8 mouse cellular contexts compared by ENCODE assay signal in genomic region chr10:80656130-80656862, GRCm38 (mm10). TPM values are rescaled to one million over a fixed set of nuclear protein-coding genes. Genes with fewer than 3 reads are reported as not detected.
DNase-seq lines count a peak whose midpoint lies in the region; ATAC-seq and TF ChIP-seq lines count a peak whose summit lies in the region.

No protein-coding gene starts in this region.

- peak overlapping the region; percentile 94 for H3K4me2 ChIP-seq in hindbrain, postnatal 0 days (ENCODE audit: low read depth, low read length)

- under 1% methylated on average over 64 of the region's 72 CpGs for WGBS in hindbrain, postnatal 0 days

- peak; percentile 89 for ATAC-seq in hindbrain, postnatal 0 days
- ATAC-seq in megakaryocyte, adult 5-6 weeks (ENCODE audit: poor library complexity, severe bottlenecking), result peak; percentile 90

- no peak for TF ChIP-seq CTCF in hindbrain, postnatal 0 days (IDR thresholded peaks at IDR 0.05; ENCODE audit: low read depth)
- no peak for TF ChIP-seq CTCF in left cerebral cortex, adult 2 months (IDR thresholded peaks at IDR 0.05)

- no peaks in the 10 kb centered on the region for H3K27me3 ChIP-seq in hindbrain, postnatal 0 days (ENCODE audit: insufficient read depth, low read length)

- H3K4me3 ChIP-seq in hindbrain, postnatal 0 days (ENCODE audit: low read length), result peak overlapping the region; percentile 76
- H3K4me3 ChIP-seq in left cerebral cortex, adult 2 months, result peak overlapping the region; percentile 71

- DNase-seq in WW6 (ENCODE audit: low read depth, low spot score), result peak; percentile 94
- DNase-seq in cerebellum, postnatal 4 days (ENCODE audit: low spot score in 2 of 2), result peak; percentile 86 to 99
- peak; percentile 98 for DNase-seq in gastrocnemius, adult 18-20 months (ENCODE audit: low spot score)
- DNase-seq in hindbrain, postnatal 0 days (ENCODE audit: low spot score), result peak; percentile 99
- DNase-seq in left cerebral cortex, adult 2 months (ENCODE audit: extremely low spot score in 1 of 2, low spot score in 2 of 2), result peak; percentile 93
- DNase-seq in right cerebral cortex, adult 2 months (ENCODE audit: low spot score in 2 of 2), result peak; percentile 86 to 92
- DNase-seq in urinary bladder, postnatal 14 days (ENCODE audit: low spot score), result peak; percentile 98

- intact Hi-C loops in left cerebral cortex, adult 2 months (cut with DNase I), result loop anchor here (2.0 to 5.0 kb wide), 3 partner anchors 21 to 46 kb away; partner anchors contain the start of genes Csnk1g2, Izumo4 and Mob3a

- H3K36me3 ChIP-seq in hindbrain, postnatal 0 days (ENCODE audit: insufficient read depth, low read length), result no peaks in the 10 kb centered on the region

- peaks cover 11% of the 10 kb centered on the region; the same call in 1 of the 2 replicates for H3K4me1 ChIP-seq in hindbrain, postnatal 0 days (ENCODE audit: insufficient read depth, low read length)

- H3K9me3 ChIP-seq in hindbrain, postnatal 0 days (ENCODE audit: low read length), result no peaks in the 10 kb centered on the region

- peak overlapping the region; percentile 93 for H3K9ac ChIP-seq in hindbrain, postnatal 0 days (replicated peaks; ENCODE audit: low read length)

- peak overlapping the region; percentile 92 for H3K27ac ChIP-seq in hindbrain, postnatal 0 days
- H3K27ac ChIP-seq in left cerebral cortex, adult 2 months, result peak overlapping the region; percentile 93

RNA-seq across cellular contexts. Expression of gene Btbd2, which starts 0.6 kb away (rescaled TPM):
- 10 to 100 TPM; 38.5 to 40.0 TPM for total RNA-seq in gastrocnemius, adult 18-20 months (2021)
- total RNA-seq in hindbrain, postnatal 0 days (2014; rRNA removed), result 209 and 213 TPM in 2 replicates
- polyA plus RNA-seq in hindbrain, postnatal 0 days (2015; fragmentation: Nextera tagmentation; extraction: Ambion mirVana), result 81.9 and 82.8 TPM in 2 replicates
- 10 to 100 TPM; 85.1 to 96.7 TPM for total RNA-seq in left cerebral cortex, adult 2 months (2021)
- total RNA-seq in megakaryocyte, adult 5-6 weeks (2015), result 8.4 and 10.3 TPM in 2 replicates
- total RNA-seq in megakaryocyte, adult 5-6 weeks (2017), result 16.5 and 30.1 TPM in 2 replicates

RNA-seq across cellular contexts. Expression of gene Mknk2, which starts 21.6 kb away (rescaled TPM):
- 100 to 1,000 TPM; 244 to 292 TPM for total RNA-seq in gastrocnemius, adult 18-20 months (2021)
- total RNA-seq in hindbrain, postnatal 0 days (2014; rRNA removed), result 84.5 and 95.4 TPM in 2 replicates
- 38.2 and 40.5 TPM in 2 replicates for polyA plus RNA-seq in hindbrain, postnatal 0 days (2015; fragmentation: Nextera tagmentation; extraction: Ambion mirVana)
- total RNA-seq in left cerebral cortex, adult 2 months (2021), result 10 to 100 TPM; 42.8 to 48.8 TPM
- 53.5 and 61.1 TPM in 2 replicates for total RNA-seq in megakaryocyte, adult 5-6 weeks (2015)
- 63.3 and 74.8 TPM in 2 replicates for total RNA-seq in megakaryocyte, adult 5-6 weeks (2017)

RNA-seq across cellular contexts. Expression of gene Csnk1g2, which starts 33.7 kb away (rescaled TPM):
- total RNA-seq in gastrocnemius, adult 18-20 months (2021), result 100 to 1,000 TPM in 1 of 2 experiments, 10 to 100 TPM in 1; 97.2 to 128 TPM
- total RNA-seq in hindbrain, postnatal 0 days (2014; rRNA removed), result 128 and 156 TPM in 2 replicates
- 94.3 and 95.5 TPM in 2 replicates for polyA plus RNA-seq in hindbrain, postnatal 0 days (2015; fragmentation: Nextera tagmentation; extraction: Ambion mirVana)
- total RNA-seq in left cerebral cortex, adult 2 months (2021), result 100 to 1,000 TPM; 244 to 251 TPM
- 34.5 and 46.0 TPM in 2 replicates for total RNA-seq in megakaryocyte, adult 5-6 weeks (2015)
- 127 and 144 TPM in 2 replicates for total RNA-seq in megakaryocyte, adult 5-6 weeks (2017)

RNA-seq across cellular contexts. Expression of gene Mob3a, which starts 45.5 kb away (rescaled TPM):
- 1 to 10 TPM; 2.3 to 4.1 TPM for total RNA-seq in gastrocnemius, adult 18-20 months (2021)
- 68.3 and 76.4 TPM in 2 replicates for total RNA-seq in hindbrain, postnatal 0 days (2014; rRNA removed)
- polyA plus RNA-seq in hindbrain, postnatal 0 days (2015; fragmentation: Nextera tagmentation; extraction: Ambion mirVana), result 37.2 and 38.8 TPM in 2 replicates
- total RNA-seq in left cerebral cortex, adult 2 months (2021), result 10 to 100 TPM; 13.6 to 15.5 TPM
- 61.8 and 72.0 TPM in 2 replicates for total RNA-seq in megakaryocyte, adult 5-6 weeks (2015)
- total RNA-seq in megakaryocyte, adult 5-6 weeks (2017), result 65.0 and 77.3 TPM in 2 replicates

RNA-seq across cellular contexts. Expression of gene Izumo4, which starts 45.7 kb away (rescaled TPM):
- total RNA-seq in gastrocnemius, adult 18-20 months (2021), result 1 to 10 TPM in 1 of 2 experiments, under 1 TPM in 1; 0.91 to 1.9 TPM
- total RNA-seq in hindbrain, postnatal 0 days (2014; rRNA removed), result 31.1 and 31.6 TPM in 2 replicates
- 46.7 and 52.2 TPM in 2 replicates for polyA plus RNA-seq in hindbrain, postnatal 0 days (2015; fragmentation: Nextera tagmentation; extraction: Ambion mirVana)
- total RNA-seq in left cerebral cortex, adult 2 months (2021), result 10 to 100 TPM; 45.0 to 46.0 TPM
- total RNA-seq in megakaryocyte, adult 5-6 weeks (2015), result 11.3 and 14.2 TPM in 2 replicates
- 4.4 and 6.6 TPM in 2 replicates for total RNA-seq in megakaryocyte, adult 5-6 weeks (2017)

Comparison
In these comparisons a context has a peak if more than half of its experiments do, and no peak if none do; other contexts are left out.
1. Peak in every context shown above with its lines: DNase-seq, ATAC-seq, H3K4me3 ChIP-seq and H3K27ac ChIP-seq.